Mouse (Mus musculus) thymus, adult 2 months (tissue): ENCODE measurements around the gene Flywch2.

Experiments
- CTCF ChIP-seq: fragments of 200-500 bp; IDR thresholded peaks from 2 replicates; pipeline ENCODE4 v1.5.1; 2012; ENCODE audit warnings: mild to moderate bottlenecking, control low read depth, low read length, moderate library complexity, borderline replicate concordance; ENCODE audit not compliant: control insufficient read depth, poor library complexity, insufficient read depth; ENCODE audit errors: extremely low read depth
- POLR2A ChIP-seq: fragments of 200-500 bp; IDR thresholded peaks from 2 replicates; pipeline ENCODE4 v1.6.1; 2012; ENCODE audit warnings: mild to moderate bottlenecking, low read length, control low read depth, moderate library complexity; ENCODE audit not compliant: control insufficient read depth, poor library complexity, insufficient read depth; ENCODE audit errors: extremely low read depth

DNA sequence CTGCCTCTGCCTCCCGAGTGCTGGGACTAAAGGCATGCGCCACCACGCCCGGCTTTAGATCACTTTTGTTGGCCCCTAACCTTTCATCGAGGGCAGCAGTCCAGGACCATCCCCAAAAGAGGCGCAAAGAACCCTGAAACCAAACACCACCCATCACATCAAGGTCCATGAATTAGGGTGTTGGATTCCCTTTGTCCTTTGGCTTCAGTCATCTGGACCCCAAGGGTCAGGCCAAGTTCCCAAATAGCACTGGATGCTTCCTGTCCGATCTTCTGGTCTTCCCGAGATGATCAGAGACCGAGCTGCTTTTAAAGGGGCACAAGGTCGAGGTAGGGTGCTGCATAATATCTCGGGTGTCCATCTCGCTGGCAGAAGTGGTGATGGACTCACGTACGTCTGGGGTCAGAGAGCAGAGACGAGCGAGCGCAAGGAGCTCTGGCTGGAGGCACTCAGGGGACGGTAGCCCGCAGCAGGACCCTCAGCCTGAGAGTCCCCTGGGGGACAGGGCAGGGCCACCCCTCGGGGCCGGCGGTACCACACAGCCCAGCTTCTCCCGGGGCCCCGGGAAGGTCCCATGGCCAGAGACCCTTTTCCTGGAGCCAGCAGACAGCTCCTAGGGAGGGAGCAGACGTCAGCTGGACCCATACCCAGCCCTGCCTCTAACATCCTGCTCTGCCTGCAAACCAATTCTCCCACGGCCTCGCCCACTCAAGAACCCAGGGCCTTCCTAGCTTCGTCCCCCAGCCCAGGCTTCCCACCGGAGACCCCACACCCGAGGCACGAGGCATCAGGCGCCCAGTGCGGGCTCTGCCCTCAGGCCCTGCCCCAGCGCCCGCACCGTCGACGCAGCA is 44.3 kb downstream of the Flywch2 start:
- TF ChIP-seq POLR2A, result no peak
- TF ChIP-seq CTCF, result no peak
